ENCODE assay signal across 13 mouse cellular contexts in the genomic region with DNA sequence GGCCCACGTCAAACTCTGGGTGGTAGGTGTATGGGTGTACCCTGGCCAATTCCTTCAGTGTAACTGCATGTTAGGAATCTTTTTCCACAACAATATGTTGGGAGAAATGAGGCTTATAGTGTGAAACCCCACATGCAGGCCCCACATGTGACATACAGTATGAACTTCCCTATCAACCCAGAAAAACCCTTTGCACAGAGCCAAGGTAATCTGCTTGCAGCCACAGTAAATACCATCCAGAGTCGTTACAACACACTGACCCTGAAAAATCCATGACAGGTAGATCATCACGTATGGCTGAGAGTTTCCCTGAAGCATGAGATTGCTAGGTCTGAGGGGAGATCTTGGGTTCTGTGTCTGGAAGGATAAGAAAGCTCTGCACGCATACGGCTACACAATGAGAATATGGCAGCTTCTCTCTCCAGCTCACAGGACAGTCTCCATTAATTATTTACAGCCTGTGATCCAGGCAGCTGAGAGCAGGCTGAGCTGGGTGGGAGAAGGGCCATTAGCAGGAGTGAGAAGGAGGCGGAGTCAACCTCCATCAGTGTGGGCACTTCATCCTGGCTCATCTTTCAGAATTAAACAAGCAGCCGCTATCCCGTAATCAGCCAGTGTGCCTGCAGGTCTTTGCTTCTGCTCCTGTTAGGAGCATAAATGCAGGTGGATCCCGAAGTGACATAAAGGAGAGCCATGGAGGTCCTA. TPM values are rescaled to one million over a fixed set of nuclear protein-coding genes. Genes with fewer than 3 reads are reported as not detected.
DNase-seq lines count a peak whose midpoint lies in the region; ATAC-seq lines count a peak whose summit lies in the region.
"Had no signal": no experiment of that assay in that cellular context is flagged by ENCODE, and none has a peak within 500 bp of the region (broad histone marks: within the 10 kb centered on the region; RNA-seq: fewer than 3 reads in every experiment).

No protein-coding gene starts in this region.

- peak; percentile 87 for ATAC-seq in kidney, embryonic 16.5 days (ENCODE audit: low FRiP score, low TSS enrichment)
- peak; percentile 63 for ATAC-seq in forebrain, embryonic 14.5 days
- ATAC-seq in neural tube, embryonic 15.5 days (ENCODE audit: low FRiP score): peak; percentile 85
- no peak for ATAC-seq in erythroblast, adult 5-6 weeks (replicated peaks; ENCODE audit: low FRiP score, poor library complexity, severe bottlenecking)

- H3K4me1 ChIP-seq in kidney, embryonic 16.5 days (ENCODE audit: insufficient read depth, low read length): peaks cover 14% of the 10 kb centered on the region
- H3K4me1 ChIP-seq in forebrain, embryonic 14.5 days (ENCODE audit: control insufficient read depth, insufficient read depth, low read length): no peaks in the 10 kb centered on the region
- peaks cover 8% of the 10 kb centered on the region for H3K4me1 ChIP-seq in neural tube, embryonic 15.5 days

- H3K36me3 ChIP-seq in kidney, embryonic 16.5 days (ENCODE audit: insufficient read depth, low read length): no peaks in the 10 kb centered on the region
- H3K36me3 ChIP-seq in forebrain, embryonic 14.5 days (ENCODE audit: control insufficient read depth, insufficient read depth, low read length): no peaks in the 10 kb centered on the region
- no peaks in the 10 kb centered on the region for H3K36me3 ChIP-seq in neural tube, embryonic 15.5 days

- 0 out of 2 replicates have a peak overlapping the region, but pooled peaks have one; percentile 15 for H3K4me2 ChIP-seq in kidney, embryonic 16.5 days (replicated peaks; ENCODE audit: low read depth, low read length)
- no peak overlapping the region for H3K4me2 ChIP-seq in forebrain, embryonic 14.5 days (ENCODE audit: low read length)
- H3K4me2 ChIP-seq in neural tube, embryonic 15.5 days: peak overlapping the region; percentile 30

- no peak for DNase-seq in kidney, adult 8-10 months
- peak; percentile 45 for DNase-seq in forebrain, embryonic 14.5 days (ENCODE audit: low spot score)
- peak; percentile 49 for DNase-seq in kidney, postnatal 14 days
- DNase-seq in heart, postnatal 10 days: no peak
- DNase-seq: right cerebral cortex, adult 18-20 months had no signal

- H3K9ac ChIP-seq in kidney, embryonic 16.5 days (replicated peaks; ENCODE audit: low read length): no peak overlapping the region
- H3K9ac ChIP-seq in forebrain, embryonic 14.5 days (ENCODE audit: low read length): 0 out of 2 replicates have a peak overlapping the region, but pooled peaks have one; percentile 25
- no peak overlapping the region; the same call in 1 of the 2 replicates for H3K9ac ChIP-seq in neural tube, embryonic 15.5 days (replicated peaks)

- H3K4me3 ChIP-seq in kidney, embryonic 16.5 days (ENCODE audit: low read length): no peak overlapping the region
- H3K4me3 ChIP-seq in forebrain, embryonic 14.5 days (ENCODE audit: low read depth, low read length): no peak overlapping the region
- no peak overlapping the region for H3K4me3 ChIP-seq in neural tube, embryonic 15.5 days (replicated peaks)
- H3K4me3 ChIP-seq: layer of hippocampus, adult 2 months; megakaryocyte, embryonic 14.5 days had no signal

- no peaks in the 10 kb centered on the region for H3K9me3 ChIP-seq in kidney, embryonic 16.5 days (ENCODE audit: low read length)
- H3K9me3 ChIP-seq in forebrain, embryonic 14.5 days (replicated peaks; ENCODE audit: control insufficient read depth, low read length): no peaks in the 10 kb centered on the region
- no peaks in the 10 kb centered on the region for H3K9me3 ChIP-seq in neural tube, embryonic 15.5 days (replicated peaks)
- H3K9me3 ChIP-seq: megakaryocyte, embryonic 14.5 days had no signal

- WGBS in kidney, embryonic 16.5 days: 36% methylated on average over 9 of the region's 9 CpGs
- 40% methylated on average over 9 of the region's 9 CpGs for WGBS in forebrain, embryonic 14.5 days
- 27% methylated on average over 9 of the region's 9 CpGs for WGBS in neural tube, embryonic 15.5 days

- H3K27ac ChIP-seq in kidney, embryonic 16.5 days (ENCODE audit: low read length): 0 out of 2 replicates have a peak overlapping the region, but pooled peaks have one; percentile 24
- H3K27ac ChIP-seq in forebrain, embryonic 14.5 days (ENCODE audit: low read depth, low read length): no peak overlapping the region
- no peak overlapping the region; the same call in 1 of the 2 replicates for H3K27ac ChIP-seq in neural tube, embryonic 15.5 days (replicated peaks)
- H3K27ac ChIP-seq: layer of hippocampus, adult 2 months had no signal

- intact Hi-C loops in heart, postnatal 10 days (cut with DNase I): no loop called here

- no peaks in the 10 kb centered on the region for H3K27me3 ChIP-seq in kidney, embryonic 16.5 days (ENCODE audit: insufficient read depth, low read length)
- no peaks in the 10 kb centered on the region for H3K27me3 ChIP-seq in forebrain, embryonic 14.5 days (replicated peaks; ENCODE audit: control insufficient read depth, insufficient read depth, low read length)
- H3K27me3 ChIP-seq in neural tube, embryonic 15.5 days (replicated peaks): no peaks in the 10 kb centered on the region
- H3K27me3 ChIP-seq: megakaryocyte, embryonic 14.5 days had no signal

RNA-seq across cellular contexts. Expression of gene Gm10974, which starts 18.6 kb away (rescaled TPM):
- not detected in 2 replicates for polyA plus RNA-seq in kidney, embryonic 16.5 days (2015; fragmentation: Nextera tagmentation; extraction: Ambion mirVana)
- polyA plus RNA-seq in forebrain, embryonic 14.5 days (2014; fragmentation: Nextera tagmentation; extraction: Ambion mirVana): not detected in 2 replicates
- not detected in 2 replicates for polyA plus RNA-seq in neural tube, embryonic 15.5 days (2015; fragmentation: Nextera tagmentation; extraction: Ambion mirVana)
- total RNA-seq in erythroblast, adult 5-6 weeks (2015; ENCODE audit: low replicate concordance): not detected in 2 replicates
- not detected in 2 replicates for total RNA-seq in erythroblast, adult 5-6 weeks (2017; ENCODE audit: low replicate concordance)
- total RNA-seq in heart, postnatal 10 days (2021): not detected
- total RNA-seq: layer of hippocampus, adult 2 months had no signal
- polyA plus RNA-seq: gonadal fat pad, adult 2 months; limb, embryonic 14.5 days; thymus, postnatal 0 days had no signal

RNA-seq across cellular contexts. Expression of gene Lrrk1, which starts 41.0 kb away (rescaled TPM):
- polyA plus RNA-seq in kidney, embryonic 16.5 days (2015; fragmentation: Nextera tagmentation; extraction: Ambion mirVana): 16.7 and 18.1 TPM in 2 replicates
- polyA plus RNA-seq in forebrain, embryonic 14.5 days (2014; fragmentation: Nextera tagmentation; extraction: Ambion mirVana): 1.7 and 1.9 TPM in 2 replicates
- polyA plus RNA-seq in neural tube, embryonic 15.5 days (2015; fragmentation: Nextera tagmentation; extraction: Ambion mirVana): 5.1 and 8.2 TPM in 2 replicates
- total RNA-seq in erythroblast, adult 5-6 weeks (2015; ENCODE audit: low replicate concordance): 1.5 and 3.1 TPM in 2 replicates
- total RNA-seq in erythroblast, adult 5-6 weeks (2017; ENCODE audit: low replicate concordance): 1.4 and 3.2 TPM in 2 replicates
- 10 to 100 TPM; 11.9 to 13.3 TPM for total RNA-seq in heart, postnatal 10 days (2021)

Comparison
In these comparisons a context has a peak if more than half of its experiments do, and no peak if none do; other contexts are left out.
1. DNase-seq: peak in forebrain, embryonic 14.5 days (single experiment) and kidney, postnatal 14 days (single experiment); none in kidney, adult 8-10 months (0 of 2) and heart, postnatal 10 days (0 of 2).